Mouse (Mus musculus): ENCODE results near the gene Adgrd1. TPM values are rescaled to one million over a fixed set of nuclear protein-coding genes. Genes with fewer than 3 reads are reported as not detected.

Gene Adgrd1
- total and polyA plus RNA-seq, 3 experiments = 0.04 to 0.07 TPM; not detected in 1

GRCm38 (mm10) chr5:129063037-129063791 is 33.3 kb upstream of the Adgrd1 start:
- in situ Hi-C loops (cut with MboI; ENCODE audit: low pct_ligation_motif_present, low pct_unique_long_range_greater_than_20kb, low sequenced_read_pairs) (loop anchor here (5.0 to 10.0 kb wide), 3 partner anchors 114 to 522 kb away; partner anchors contain the start of gene Mmp17), dilution Hi-C loops (cut with MboI; ENCODE audit: extremely low pct_ligation_motif_present, extremely low pct_unique_long_range_greater_than_20kb, low sequenced_read_pairs) (no loop called here)
- Histone ChIP-seq H3K36me3 (replicated peaks in 1 of 2; ENCODE audit: control insufficient read depth in 1 of 2, insufficient read depth in 1 of 2, low read length in 1 of 2) (no peaks in the 10 kb centered on the region), H3K9ac (ENCODE audit: insufficient read depth, low read depth) (no peak overlapping the region), H3K27me3 (replicated peaks) (peaks cover 31% of the 10 kb centered on the region), H3K4me1 (ENCODE audit: control insufficient read depth in 1 of 2, insufficient read depth in 2 of 2) (peaks cover 0 to 33% of the 10 kb centered on the region in 2 experiments; a peak in 2 of 4 replicates), H3K27ac (ENCODE audit: insufficient read depth, low read depth) (no peak overlapping the region), H3K4me2 (ENCODE audit: insufficient read depth, low read depth, poor library complexity, severe bottlenecking) (no peak overlapping the region), H3K9me3 (replicated peaks; ENCODE audit: low read length) (peaks cover 5% of the 10 kb centered on the region), H3K79me2 (replicated peaks; ENCODE audit: control insufficient read depth, extremely low read depth, insufficient read depth, poor library complexity, severe bottlenecking) (no peaks in the 10 kb centered on the region), H3K4me3 (replicated peaks in 1 of 3; ENCODE audit: low read depth in 2 of 3, low read length in 2 of 3, poor library complexity in 1 of 3) (no peak overlapping the region)
- DNase-seq (ENCODE audit: extremely low read depth) = peak; percentile 81
- TF ChIP-seq SMC3 (IDR thresholded peaks at IDR 0.05; ENCODE audit: low read depth, low read length) = peak; percentile 41
- no peak for TF ChIP-seq CHD1 (IDR thresholded peaks at IDR 0.05; ENCODE audit: low read depth, low read length)
- no peak for TF ChIP-seq IRF4 (IDR thresholded peaks at IDR 0.05; ENCODE audit: low read depth, low read length)
- no peak for TF ChIP-seq JUN (IDR thresholded peaks at IDR 0.05; ENCODE audit: insufficient read depth, low read depth, low read length)
- TF ChIP-seq CTCF (conservative IDR thresholded peaks at IDR 0.05 in 1 of 2, IDR thresholded peaks at IDR 0.05 in 1 of 2; ENCODE audit: low read depth in 2 of 2, low read length in 2 of 2) = peak in 1 of 2 experiments; percentile 57; a peak in 2 of 4 replicates
- no peak for TF ChIP-seq ZMIZ1 (IDR thresholded peaks at IDR 0.05; ENCODE audit: low read depth, low read length)
- no peak for TF ChIP-seq NRF1 (IDR thresholded peaks at IDR 0.05; ENCODE audit: low read depth, low read length)
- peak; percentile 58 for TF ChIP-seq RAD21 (IDR thresholded peaks at IDR 0.05; ENCODE audit: low read depth, low read length)
- TF ChIP-seq MAFK (IDR thresholded peaks at IDR 0.05; ENCODE audit: insufficient replicate concordance, low read length) = no peak

GRCm38 (mm10) chr5:129063792-129064087 is 32.8 kb upstream of the Adgrd1 start:
- peaks cover 5% of the 10 kb centered on the region for H3K9me3 ChIP-seq (replicated peaks; ENCODE audit: low read length)
- peaks cover 32% of the 10 kb centered on the region for H3K27me3 ChIP-seq (replicated peaks)
- no peaks in the 10 kb centered on the region for H3K79me2 ChIP-seq (replicated peaks; ENCODE audit: control insufficient read depth, extremely low read depth, insufficient read depth, poor library complexity, severe bottlenecking)
- H3K4me3 ChIP-seq (replicated peaks in 1 of 3; ENCODE audit: low read depth in 2 of 3, low read length in 2 of 3, poor library complexity in 1 of 3) = no peak overlapping the region
- no peak overlapping the region for H3K27ac ChIP-seq (ENCODE audit: insufficient read depth, low read depth)
- no peaks in the 10 kb centered on the region for H3K36me3 ChIP-seq (replicated peaks in 1 of 2; ENCODE audit: control insufficient read depth in 1 of 2, insufficient read depth in 1 of 2, low read length in 1 of 2)
- in situ Hi-C loops (cut with MboI; ENCODE audit: low pct_ligation_motif_present, low pct_unique_long_range_greater_than_20kb, low sequenced_read_pairs) = loop anchor here (5.0 to 10.0 kb wide), 3 partner anchors 114 to 521 kb away; partner anchors contain the start of gene Mmp17
- no peak overlapping the region for H3K9ac ChIP-seq (ENCODE audit: insufficient read depth, low read depth)
- DNase-seq (ENCODE audit: extremely low read depth) = no peak
- no peak for TF ChIP-seq MAZ (IDR thresholded peaks at IDR 0.05; ENCODE audit: low read depth, low read length)
- no peak for TF ChIP-seq E2F4 (IDR thresholded peaks at IDR 0.05; ENCODE audit: insufficient replicate concordance, low read depth, low read length)
- TF ChIP-seq KAT2A (IDR thresholded peaks at IDR 0.05; ENCODE audit: insufficient replicate concordance, low read length) = no peak
- no peak for TF ChIP-seq ZKSCAN1 (IDR thresholded peaks at IDR 0.05; ENCODE audit: borderline replicate concordance, low read depth, low read length)
- no peak for TF ChIP-seq PAX5 (IDR thresholded peaks at IDR 0.05; ENCODE audit: low read length)
- no peak for TF ChIP-seq RCOR1 (conservative IDR thresholded peaks at IDR 0.05; ENCODE audit: low read depth, low read length)
- TF ChIP-seq MXI1 (IDR thresholded peaks at IDR 0.05; ENCODE audit: low read depth, low read length) = no peak
- TF ChIP-seq USF1 (IDR thresholded peaks at IDR 0.05; ENCODE audit: low read depth, low read length) = no peak
- TF ChIP-seq MAX (IDR thresholded peaks at IDR 0.05; ENCODE audit: low read length) = no peak
- no peak for TF ChIP-seq GABPA (IDR thresholded peaks at IDR 0.05; ENCODE audit: insufficient replicate concordance, low read depth, low read length)
- no peak for TF ChIP-seq JUN (IDR thresholded peaks at IDR 0.05; ENCODE audit: insufficient read depth, low read depth, low read length)
- no peak for TF ChIP-seq RAD21 (IDR thresholded peaks at IDR 0.05; ENCODE audit: low read depth, low read length)
- TF ChIP-seq ELF1 (IDR thresholded peaks at IDR 0.05; ENCODE audit: low read depth, low read length) = no peak
- no peak for TF ChIP-seq HCFC1 (IDR thresholded peaks at IDR 0.05; ENCODE audit: low read depth, low read length)
- H3K4me1 ChIP-seq (ENCODE audit: control insufficient read depth in 1 of 2, insufficient read depth in 2 of 2) = peaks cover 0 to 33% of the 10 kb centered on the region in 2 experiments; a peak in 2 of 4 replicates
- dilution Hi-C loops (cut with MboI; ENCODE audit: extremely low pct_ligation_motif_present, extremely low pct_unique_long_range_greater_than_20kb, low sequenced_read_pairs) = no loop called here
- H3K4me2 ChIP-seq (ENCODE audit: insufficient read depth, low read depth, poor library complexity, severe bottlenecking) = no peak overlapping the region
